Mouse (Mus musculus) mammary gland, adult 2 months (tissue): ENCODE measurements around the gene Rps6kc1. TPM values are rescaled to one million over a fixed set of nuclear protein-coding genes. Genes with fewer than 3 reads are reported as not detected.

Experiments used
- polyA plus RNA-seq: library from polyadenylated mRNA; depleted of rRNA; stranded (reverse); fragments of >200 nt; gene quantifications from 2 replicates; pipeline ENCODE4 v1.2.3, GENCODE M21; 2012; ENCODE audit warnings: low replicate concordance; rRNA removed

Rps6kc1 gene
- polyA plus RNA-seq = 4.3 and 6.6 TPM in 2 replicates

DNA sequence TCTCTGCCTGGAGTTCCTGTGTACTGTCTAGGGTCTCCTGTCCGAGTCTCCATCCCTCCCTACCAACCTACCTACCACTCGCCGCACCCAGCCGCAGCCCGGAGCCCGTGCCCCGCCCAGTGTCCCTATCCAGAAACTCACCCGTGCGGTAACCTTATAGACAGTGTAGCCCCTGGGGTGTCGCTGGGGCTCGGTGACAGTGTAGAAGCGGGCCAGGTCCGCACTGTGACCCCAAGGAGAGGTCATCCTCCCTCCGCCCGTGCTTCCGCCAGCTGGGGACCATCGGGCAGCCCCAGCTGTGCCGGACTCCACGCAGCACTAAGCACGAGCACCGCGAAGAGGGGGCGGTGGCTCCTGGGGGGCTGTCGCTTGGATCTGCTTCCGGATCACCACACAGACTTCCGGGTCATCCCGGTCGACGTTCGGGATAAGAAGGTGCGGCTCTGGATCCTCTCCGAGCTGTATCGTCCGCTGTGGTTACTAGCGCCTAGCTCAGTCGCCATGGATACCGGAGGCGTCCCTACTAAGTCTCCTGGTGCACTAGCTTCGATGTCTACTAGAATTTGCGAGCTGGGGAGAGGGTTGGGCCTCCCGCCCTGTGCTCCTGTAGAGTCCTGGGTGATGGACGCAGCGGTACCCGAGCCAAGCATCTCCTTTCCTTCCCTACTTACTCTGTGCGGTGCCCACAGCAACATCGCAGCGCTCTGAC, at the start of gene Rps6kc1:
Gene Rps6kc1 (minus strand): TSS at position 356 of the 709 bp plus-strand sequence.

DNA sequence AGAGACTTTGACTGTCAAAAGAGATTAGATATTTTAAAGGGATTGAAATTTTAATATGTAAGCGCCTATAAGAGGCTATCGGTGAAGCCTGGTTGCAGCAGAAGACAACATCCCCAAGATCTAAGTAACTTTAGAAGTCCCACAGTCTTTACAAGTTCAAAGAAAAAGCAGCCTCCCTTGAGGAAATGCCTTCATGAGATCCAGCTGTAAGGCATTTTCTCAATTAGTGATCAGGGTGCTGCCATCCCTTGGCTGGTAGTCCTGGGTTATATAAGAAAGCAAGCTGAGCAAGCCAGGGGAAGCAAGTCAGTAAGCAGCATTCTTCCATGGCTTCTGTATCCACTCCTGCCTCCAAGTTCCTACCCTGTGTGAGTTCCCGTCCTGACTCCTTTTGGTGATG, 13.2 kb upstream of the Rps6kc1 start, which contains the start of gene Angel2:
Gene Angel2 (plus strand): TSS at position 301 of the 400 bp plus-strand sequence.

Other genes starting within 250 kb of the Rps6kc1 start
- 21.4 and 28.8 TPM in 2 replicates for gene Angel2, start 13.3 kb upstream of the Rps6kc1 start, polyA plus RNA-seq
- 1.1 and 4.5 TPM in 2 replicates for gene Vash2, start 67.5 kb upstream of the Rps6kc1 start, polyA plus RNA-seq
- 26.7 and 34.8 TPM in 2 replicates for gene Flvcr1, start 114.4 kb upstream of the Rps6kc1 start, polyA plus RNA-seq
- not detected in 2 replicates for gene Spata45, start 124.9 kb upstream of the Rps6kc1 start, polyA plus RNA-seq
- 3.3 and 10.9 TPM in 2 replicates for gene Tatdn3, start 151.2 kb upstream of the Rps6kc1 start, polyA plus RNA-seq
- gene Nsl1, start 151.2 kb upstream of the Rps6kc1 start, polyA plus RNA-seq = 0.47 and 1.1 TPM in 2 replicates
- 16.2 and 28.0 TPM in 2 replicates for gene Batf3, start 186.1 kb upstream of the Rps6kc1 start, polyA plus RNA-seq